Mouse (Mus musculus): ENCODE results near the gene Cadm1.

Cadm1 gene

GRCm38 (mm10) chr9:47858778-47859395, 328.9 kb downstream of the Cadm1 start:
- in situ Hi-C loops (cut with MboI, MseI) = no loop called here

GRCm38 (mm10) chr9:47860994-47861393, 331.0 kb downstream of the Cadm1 start:
- in situ Hi-C loops (cut with MboI, MseI) = no loop called here

GRCm38 (mm10) chr9:47861783-47862182, 331.8 kb downstream of the Cadm1 start:
- in situ Hi-C loops (cut with MboI, MseI) = no loop called here

- in situ Hi-C loops (cut with MboI, MseI) = no loop called here
Observed at GRCm38 (mm10) chr9:47866001-47866400, 336.0 kb downstream of the Cadm1 start.

GRCm38 (mm10) chr9:47867474-47867873, 337.5 kb downstream of the Cadm1 start:
- in situ Hi-C loops (cut with MboI, MseI) = no loop called here

- in situ Hi-C loops (cut with MboI, MseI) = no loop called here
Observed at GRCm38 (mm10) chr9:47869661-47870060, 339.7 kb downstream of the Cadm1 start.

- in situ Hi-C loops (cut with MboI, MseI) = no loop called here
Observed at GRCm38 (mm10) chr9:47876557-47877206, 346.7 kb downstream of the Cadm1 start.

GRCm38 (mm10) chr9:47880171-47880570, 350.2 kb downstream of the Cadm1 start:
- in situ Hi-C loops (cut with MboI, MseI) = no loop called here

GRCm38 (mm10) chr9:47882372-47882771, 352.4 kb downstream of the Cadm1 start:
- in situ Hi-C loops (cut with MboI, MseI) = no loop called here

GRCm38 (mm10) chr9:47891721-47892120, 361.7 kb downstream of the Cadm1 start:
- in situ Hi-C loops (cut with MboI, MseI) = no loop called here

GRCm38 (mm10) chr9:47892995-47893394, 363.0 kb downstream of the Cadm1 start:
- in situ Hi-C loops (cut with MboI, MseI) = no loop called here

GRCm38 (mm10) chr9:47894096-47894495, 364.1 kb downstream of the Cadm1 start:
- in situ Hi-C loops (cut with MboI, MseI) = no loop called here

GRCm38 (mm10) chr9:47894661-47895060, 364.7 kb downstream of the Cadm1 start:
- in situ Hi-C loops (cut with MboI, MseI) = no loop called here

- in situ Hi-C loops (cut with MboI, MseI) = no loop called here
Observed at GRCm38 (mm10) chr9:47895121-47895520, 365.1 kb downstream of the Cadm1 start.

GRCm38 (mm10) chr9:47900734-47901133, 370.8 kb downstream of the Cadm1 start:
- in situ Hi-C loops (cut with MboI, MseI) = no loop called here

GRCm38 (mm10) chr9:47903661-47904060, 373.7 kb downstream of the Cadm1 start:
- in situ Hi-C loops (cut with MboI, MseI) = no loop called here

- in situ Hi-C loops (cut with MboI, MseI) = no loop called here
Observed at GRCm38 (mm10) chr9:47904339-47904922, 374.5 kb downstream of the Cadm1 start.

- in situ Hi-C loops (cut with MboI, MseI) = no loop called here
Observed at GRCm38 (mm10) chr9:47906521-47906920, 376.5 kb downstream of the Cadm1 start.
